Mouse (Mus musculus) kidney, adult 2 months (tissue): ENCODE data around the gene Slc30a3.

ENCODE experiments used
- CTCF ChIP-seq: fragments of 200-500 bp; conservative IDR thresholded peaks from 2 replicates; pipeline ENCODE4 v1.5.1; 2011; ENCODE audit warnings: low read depth, mild to moderate bottlenecking, control low read depth, low read length, moderate library complexity, mixed read lengths; ENCODE audit not compliant: insufficient read depth, insufficient read length
- POLR2A ChIP-seq: fragments of 200-500 bp; IDR thresholded peaks from one replicate; pipeline ENCODE4 v1.6.1; 2011; ENCODE audit warnings: low read depth, low read length, control low read depth

DNA sequence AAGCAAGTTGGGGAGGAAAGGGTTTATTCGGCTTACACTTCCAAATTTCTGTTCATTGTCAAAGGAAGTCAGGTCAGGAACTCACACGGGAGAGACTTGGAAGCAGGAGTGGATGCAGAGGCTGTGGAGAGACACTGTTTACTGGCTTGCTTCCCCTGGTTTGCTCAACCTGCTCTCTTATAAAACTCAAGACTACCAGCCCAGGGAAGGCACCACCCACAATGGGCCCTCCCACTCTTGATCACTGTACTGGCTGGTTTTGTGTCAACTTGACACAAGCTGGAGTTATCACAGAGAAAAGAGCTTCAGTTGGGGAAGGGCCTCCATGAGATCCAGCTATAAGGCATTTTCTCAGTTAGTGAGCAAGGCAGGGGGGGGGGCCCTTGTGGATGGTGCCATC is 37.0 kb downstream of the Slc30a3 start:
- TF ChIP-seq POLR2A (no peak), CTCF (no peak)
